Mouse (Mus musculus) layer of hippocampus, adult 9-11 months (tissue): ENCODE data around the gene Lsmem1.
"Not testable (repeated sequence)": the region's sequence is repeated elsewhere in the genome, so short reads cannot be mapped to it uniquely, and the experiment has no call there.

Source experiments
- DNase-seq: peaks from one replicate; pipeline ENCODE4 v3.0.0; 2022

The Lsmem1 gene

GRCm38 (mm10) chr12:40209049-40209448 is 9.8 kb upstream of the Lsmem1 start:
- DNase-seq = no peak

- DNase-seq = no peak
These were observed 8.6 kb upstream of the Lsmem1 start for GRCm38 (mm10) chr12:40207909-40208308.

- no peak for DNase-seq
These were observed 3.1 kb upstream of the Lsmem1 start for GRCm38 (mm10) chr12:40202161-40203035.

- DNase-seq = no peak
These were observed 1.4 kb upstream of the Lsmem1 start for GRCm38 (mm10) chr12:40200484-40201235.

- DNase-seq = peak; percentile 69
These were observed 609 bp upstream of the Lsmem1 start for GRCm38 (mm10) chr12:40199795-40200402.

- no peak for DNase-seq
These were observed 863 bp downstream of the Lsmem1 start for GRCm38 (mm10) chr12:40198427-40198826.

- no peak for DNase-seq
These were observed 1.3 kb downstream of the Lsmem1 start for GRCm38 (mm10) chr12:40198019-40198418.

- no peak for DNase-seq
These were observed 1.8 kb downstream of the Lsmem1 start for GRCm38 (mm10) chr12:40197511-40197910.

- DNase-seq = no peak
These were observed 13.8 kb downstream of the Lsmem1 start for GRCm38 (mm10) chr12:40185474-40185873.

- no peak for DNase-seq
These were observed 22.2 kb downstream of the Lsmem1 start for GRCm38 (mm10) chr12:40177089-40177488.

- DNase-seq = no peak
These were observed 23.1 kb downstream of the Lsmem1 start for GRCm38 (mm10) chr12:40176158-40176557.

GRCm38 (mm10) chr12:40175171-40175570 is 24.1 kb downstream of the Lsmem1 start:
- DNase-seq = not testable (repeated sequence)

- DNase-seq = no peak
These were observed 27.7 kb downstream of the Lsmem1 start for GRCm38 (mm10) chr12:40171637-40172036.

GRCm38 (mm10) chr12:40169675-40170074 is 29.6 kb downstream of the Lsmem1 start:
- DNase-seq = no peak

GRCm38 (mm10) chr12:40164621-40165020 is 34.7 kb downstream of the Lsmem1 start:
- DNase-seq = no peak

GRCm38 (mm10) chr12:40160777-40161176 is 38.5 kb downstream of the Lsmem1 start:
- DNase-seq = no peak

GRCm38 (mm10) chr12:40154188-40154587 is 45.1 kb downstream of the Lsmem1 start:
- no peak for DNase-seq

GRCm38 (mm10) chr12:40152353-40153069 is 46.8 kb downstream of the Lsmem1 start:
- DNase-seq = no peak

- no peak for DNase-seq
These were observed 52.0 kb downstream of the Lsmem1 start for GRCm38 (mm10) chr12:40147319-40147718.

- DNase-seq = no peak
These were observed 52.8 kb downstream of the Lsmem1 start for GRCm38 (mm10) chr12:40146510-40146909.

- DNase-seq = no peak
These were observed 58.6 kb downstream of the Lsmem1 start for GRCm38 (mm10) chr12:40140706-40141105.

- no peak for DNase-seq
These were observed 59.6 kb downstream of the Lsmem1 start for GRCm38 (mm10) chr12:40139484-40140245.
